Mouse (Mus musculus): ENCODE data around the gene Fau.

Gene Fau

DNA sequence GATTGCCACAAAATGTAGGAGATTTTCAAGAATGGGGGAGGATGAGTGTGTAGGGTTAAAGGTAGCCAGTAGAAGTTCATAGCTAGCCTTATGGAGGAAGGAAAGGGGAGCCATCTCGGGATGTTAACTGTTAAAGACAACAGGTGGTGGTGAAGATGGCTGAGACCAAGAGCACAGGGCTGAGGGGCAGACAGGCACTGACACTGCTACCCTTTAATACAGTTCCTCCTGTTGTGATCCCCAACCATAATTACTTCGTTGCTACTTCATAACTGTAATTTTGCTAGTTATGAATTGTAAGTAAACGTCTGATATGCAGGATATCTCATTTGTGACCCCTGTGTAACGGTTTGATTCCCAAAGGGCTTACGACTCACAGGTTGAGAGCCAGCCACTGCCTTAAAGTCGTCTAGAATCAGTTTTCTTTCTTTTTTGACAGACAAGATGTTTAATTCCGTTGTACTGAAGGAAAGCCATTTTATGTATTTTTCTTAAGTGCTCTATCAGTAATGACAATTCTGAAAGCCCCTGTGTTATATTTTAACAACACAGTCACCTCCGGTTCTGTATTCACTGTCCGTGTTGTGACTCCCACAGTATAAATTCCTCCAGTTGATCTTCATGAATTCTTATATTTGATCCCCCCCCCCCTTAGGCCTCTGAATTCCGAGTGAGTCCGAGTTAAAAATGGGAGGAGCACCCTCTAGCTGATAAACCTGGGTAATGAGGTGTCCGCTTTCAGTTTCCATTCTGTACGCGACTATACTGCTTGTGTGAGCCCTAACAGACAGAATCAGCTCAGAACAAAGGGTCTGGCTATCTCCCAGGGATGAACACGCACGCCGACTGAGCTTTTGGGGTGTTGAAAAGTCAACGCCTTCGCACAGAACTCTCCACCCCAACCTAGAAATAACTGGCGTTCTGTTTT lies 12.0 kb upstream of the Fau start:
- DNase-seq (ENCODE audit: inconsistent age in 2 of 2, low spot score in 1 of 2): peak in 1 of 2 experiments; percentile 54

DNA sequence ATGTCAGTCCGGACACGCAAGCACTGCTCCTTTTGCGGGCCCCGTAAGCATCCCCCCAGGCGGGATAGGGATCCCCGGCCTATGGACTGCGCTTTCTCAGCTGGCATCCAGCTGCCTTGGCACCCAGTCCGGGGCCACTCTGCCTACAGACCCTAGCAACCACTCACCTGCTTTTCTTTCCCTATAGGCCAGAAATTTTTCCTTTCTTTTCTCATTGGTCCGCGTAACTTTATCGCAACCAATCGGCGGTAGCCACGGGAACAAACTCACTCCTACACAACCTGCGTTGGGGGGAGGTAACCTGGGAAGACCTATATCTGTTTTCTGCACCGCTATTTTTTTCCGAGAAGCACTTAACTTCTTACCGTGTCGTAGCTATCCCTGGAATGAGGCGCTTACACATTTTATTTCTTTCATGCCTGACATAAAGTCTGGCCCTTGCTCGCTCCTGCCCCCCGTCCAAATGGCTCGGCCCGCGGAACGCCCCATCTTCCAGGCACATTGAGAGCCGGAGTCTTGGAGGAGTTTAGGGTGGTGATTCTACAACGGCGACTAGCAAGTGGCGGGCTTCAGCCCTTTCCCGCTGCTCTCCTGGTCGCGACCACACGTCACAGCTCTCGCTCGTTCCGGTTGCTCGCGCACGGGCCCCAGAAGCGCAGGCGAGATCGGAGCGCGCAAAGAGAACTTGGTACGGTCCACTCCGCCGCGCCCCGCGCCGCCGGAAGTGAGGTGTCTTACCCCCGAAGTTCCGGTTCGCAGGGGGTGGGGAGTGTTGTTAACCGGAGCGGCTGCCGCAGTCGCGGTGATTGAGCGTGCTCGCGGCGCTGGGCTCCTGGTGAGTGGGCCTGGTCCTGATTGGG lies 11.1 kb upstream of the Fau start, which contains the start of gene Syvn1:
Gene Syvn1, plus strand, starts transcription at position 283 of the 860 bp plus-strand sequence.
- DNase-seq (ENCODE audit: inconsistent age in 2 of 2, low spot score in 1 of 2): peak; percentile 93 to 97

DNA sequence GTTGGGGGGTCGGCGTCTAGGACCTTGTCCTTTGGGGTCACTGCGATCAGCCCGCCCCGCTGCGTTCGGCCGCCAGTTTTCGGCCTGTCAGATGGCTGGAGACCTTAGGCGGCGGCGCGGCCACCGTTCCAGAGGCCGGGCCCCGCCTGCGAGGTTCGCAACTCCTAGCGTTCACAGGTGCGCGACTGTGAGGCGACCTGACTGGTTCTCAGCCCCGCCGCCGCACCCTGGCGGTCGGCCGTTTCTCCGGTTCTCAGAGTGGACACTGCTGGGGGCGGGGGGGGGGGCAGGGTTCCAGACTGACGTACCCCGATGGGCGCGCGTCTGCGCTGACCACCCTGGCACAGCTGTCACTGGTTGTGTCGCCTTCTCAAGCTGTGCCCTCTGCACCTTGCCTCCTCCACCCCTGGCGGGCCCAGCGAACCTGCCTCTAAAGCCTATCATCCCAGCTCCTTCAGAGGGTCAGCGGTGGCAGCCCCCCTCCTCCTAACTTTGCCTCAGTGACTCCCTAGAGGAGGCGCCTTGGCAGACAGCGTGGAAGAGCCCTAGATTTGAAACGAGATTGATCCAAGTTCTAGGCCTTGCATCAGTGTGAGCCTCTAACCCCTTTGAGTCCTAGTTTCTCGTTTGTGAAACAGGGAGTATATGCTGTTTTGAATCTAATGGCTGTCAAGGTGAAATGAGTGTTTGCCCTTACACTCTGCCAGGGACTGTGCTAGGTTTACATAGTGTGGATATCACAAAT lies 10.3 kb upstream of the Fau start:
- DNase-seq (ENCODE audit: inconsistent age in 2 of 2, low spot score in 1 of 2): peak in 1 of 2 experiments; percentile 68

DNA sequence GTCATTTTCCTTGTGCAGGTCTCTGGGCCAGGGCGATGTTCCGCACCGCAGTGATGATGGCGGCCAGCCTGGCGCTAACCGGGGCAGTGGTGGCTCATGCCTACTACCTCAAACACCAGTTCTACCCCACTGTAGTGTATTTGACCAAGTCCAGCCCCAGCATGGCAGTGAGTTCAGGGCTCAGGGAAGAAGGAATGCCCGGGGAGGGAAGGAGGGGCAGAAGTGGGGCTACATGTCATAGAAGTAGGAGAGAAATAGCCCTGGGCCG lies 9.8 kb upstream of the Fau start:
- peak in 1 of 2 experiments; percentile 65 for DNase-seq (ENCODE audit: inconsistent age in 2 of 2, low spot score in 1 of 2)

DNA sequence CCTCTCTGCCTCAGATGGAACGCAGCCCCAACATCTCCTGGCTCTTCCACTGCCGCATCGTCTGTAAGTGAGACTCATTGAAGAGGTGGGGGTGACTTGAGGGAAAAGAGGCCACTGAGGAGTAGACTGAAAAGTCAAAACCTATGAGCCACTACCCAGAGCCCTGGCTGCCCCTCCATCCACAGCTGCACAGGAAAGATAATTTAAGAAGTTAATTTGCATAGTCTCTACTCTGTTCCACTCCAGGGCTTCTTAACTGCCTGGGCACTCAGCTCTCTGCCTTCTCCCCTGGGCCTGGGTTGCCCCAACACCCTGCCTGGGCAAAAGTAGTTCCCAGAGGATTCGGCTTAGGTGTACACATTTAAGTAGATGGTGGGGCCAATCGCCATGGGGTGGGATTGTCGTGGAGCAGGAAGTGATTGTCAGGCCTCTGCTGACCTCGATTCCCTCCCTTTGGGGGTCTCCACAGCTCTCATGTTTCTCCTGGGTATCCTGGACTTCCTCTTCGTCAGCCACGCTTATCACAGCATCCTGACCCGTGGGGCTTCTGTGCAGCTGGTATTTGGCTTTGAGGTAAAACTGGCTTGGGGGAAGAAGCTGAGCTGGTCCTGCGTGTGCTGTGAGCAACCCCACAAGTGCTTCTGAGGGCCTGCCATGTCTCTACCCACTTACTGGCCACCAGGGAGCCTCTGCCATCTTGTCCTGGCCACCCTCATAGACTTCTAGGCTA lies 8.8 kb upstream of the Fau start:
- DNase-seq (ENCODE audit: inconsistent age in 2 of 2, low spot score in 1 of 2): peak in 1 of 2 experiments; percentile 39

DNA sequence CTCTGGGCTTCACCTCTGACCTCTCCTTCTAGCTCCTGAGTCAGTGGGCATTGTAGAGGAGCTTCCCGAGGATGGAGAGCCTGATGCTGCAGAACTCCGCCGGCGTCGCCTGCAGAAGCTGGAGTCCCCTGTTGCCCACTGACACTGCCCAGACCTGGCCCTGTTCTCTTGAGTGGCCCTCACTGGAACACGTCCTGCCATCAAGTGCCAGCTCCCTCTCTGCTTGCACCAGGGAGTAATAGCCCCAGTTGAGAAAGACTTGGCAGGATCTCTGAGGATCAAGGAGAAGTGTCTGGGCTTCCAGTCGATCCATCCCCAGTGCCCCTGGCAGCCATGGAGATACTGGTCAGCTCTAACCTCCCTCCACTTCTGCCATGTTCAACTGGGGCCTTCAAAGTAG lies 5.1 kb upstream of the Fau start:
- DNase-seq (ENCODE audit: inconsistent age in 2 of 2, low spot score in 1 of 2): peak in 1 of 2 experiments; percentile 72

DNA sequence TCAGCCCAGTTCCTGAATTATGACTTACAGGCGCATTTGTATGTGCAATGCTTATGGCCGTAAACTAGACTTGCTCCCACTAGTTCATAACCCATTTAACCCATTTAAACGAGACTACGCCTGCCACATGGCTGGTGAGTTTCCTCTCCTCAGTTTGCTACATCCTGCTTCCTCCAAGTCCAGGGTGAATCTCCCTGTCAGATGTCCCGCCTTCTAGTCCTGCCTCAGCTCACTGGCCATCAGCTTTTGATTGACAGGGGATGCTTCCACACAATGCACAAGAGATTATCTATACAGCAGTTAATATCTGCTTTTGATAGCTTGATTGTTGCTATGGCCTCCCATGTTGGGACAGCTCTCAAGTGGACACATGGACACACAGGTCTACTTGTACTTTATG lies 3.3 kb upstream of the Fau start:
- DNase-seq (ENCODE audit: inconsistent age in 2 of 2, low spot score in 1 of 2): peak in 1 of 2 experiments; percentile 40

DNA sequence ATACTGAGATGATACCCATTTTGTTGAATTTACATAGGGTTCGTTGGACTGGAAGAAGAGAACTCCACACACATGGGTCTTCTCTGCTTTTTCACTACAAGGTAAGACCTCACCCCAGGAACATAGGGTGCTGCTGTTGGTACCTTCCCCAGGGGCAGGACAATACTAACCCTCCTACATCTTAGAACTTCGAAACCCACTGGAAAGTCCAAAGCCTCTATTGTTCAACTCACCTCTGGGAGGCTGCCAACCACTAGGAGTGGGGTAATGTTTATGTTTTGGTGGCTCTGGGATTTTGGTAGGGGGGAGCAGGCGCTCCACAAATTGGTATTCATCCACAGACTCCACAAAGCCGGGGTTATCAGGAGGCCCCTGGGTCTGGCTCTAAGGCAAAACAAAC lies 948 bp upstream of the Fau start:
- no peak for DNase-seq (ENCODE audit: inconsistent age in 2 of 2, low spot score in 1 of 2)

DNA sequence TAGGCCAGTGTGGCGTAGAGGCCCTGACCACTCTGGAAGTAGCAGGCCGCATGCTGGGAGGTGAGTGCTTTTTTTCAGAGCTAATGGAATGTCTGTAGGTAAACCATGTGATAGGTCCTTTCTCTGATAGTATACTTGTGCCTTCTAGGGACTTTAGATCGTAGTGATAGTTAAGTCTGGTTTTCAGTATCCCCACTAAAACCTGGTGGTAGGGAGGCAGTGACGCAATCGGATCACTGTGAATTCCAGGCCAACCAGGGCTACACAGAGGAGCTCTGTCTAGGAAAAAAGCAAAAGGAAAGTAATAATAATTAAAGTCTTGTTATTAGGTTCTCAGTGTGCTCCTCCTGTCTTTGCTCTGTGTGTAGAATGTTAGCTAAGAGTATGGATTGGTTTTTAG lies 869 bp downstream of the Fau start:
- DNase-seq (ENCODE audit: inconsistent age in 2 of 2, low spot score in 1 of 2): peak in 1 of 2 experiments; percentile 62

DNA sequence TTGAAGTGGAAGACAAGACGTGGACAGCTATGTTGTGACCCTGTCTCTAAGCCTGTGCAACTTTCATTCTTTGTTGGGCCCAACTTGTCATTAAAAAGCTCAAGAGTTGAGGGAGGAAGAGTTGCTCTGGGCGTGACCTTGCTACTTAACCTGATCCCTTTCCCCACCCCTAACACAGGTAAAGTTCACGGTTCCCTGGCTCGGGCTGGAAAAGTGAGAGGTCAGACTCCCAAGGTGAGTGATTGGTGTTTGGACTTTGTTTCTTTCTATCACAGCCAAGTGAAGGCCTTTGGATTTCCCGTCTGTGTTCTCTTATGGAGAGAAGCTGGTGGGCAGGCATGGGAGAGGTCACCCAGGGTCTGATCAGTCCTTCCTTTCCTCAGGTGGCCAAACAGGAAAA lies 1.3 kb downstream of the Fau start:
- no peak for DNase-seq (ENCODE audit: inconsistent age in 2 of 2, low spot score in 1 of 2)

DNA sequence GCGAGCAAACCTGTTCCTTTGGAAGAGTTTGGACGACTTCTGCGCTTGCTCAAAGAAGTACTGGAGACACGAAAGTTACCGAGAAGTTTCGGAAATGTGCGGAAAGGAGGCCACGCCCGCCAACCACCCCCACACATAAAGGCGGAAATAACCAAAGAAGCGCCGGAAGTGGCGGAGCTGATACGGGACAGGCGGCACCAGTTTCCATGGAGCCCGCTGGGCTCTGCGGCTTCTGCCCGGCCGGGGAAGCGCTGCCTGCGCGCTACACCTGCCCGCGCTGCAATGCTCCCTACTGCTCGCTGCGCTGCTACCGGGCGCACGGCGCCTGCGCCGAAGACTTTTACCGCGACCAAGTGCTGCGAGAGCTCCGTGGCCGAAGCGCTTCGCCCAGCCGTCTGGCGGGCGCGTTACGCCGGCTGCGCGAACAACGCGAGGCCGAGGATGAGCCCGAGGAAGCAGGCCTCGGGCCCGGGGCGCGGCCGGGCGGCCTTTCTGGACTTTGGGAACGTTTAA lies 3.4 kb downstream of the Fau start, which contains the start of gene Znhit2:
Gene Znhit2, plus strand, starts transcription at position 172 of the 513 bp plus-strand sequence.
- peak; percentile 96 to 98 for DNase-seq (ENCODE audit: inconsistent age in 2 of 2, low spot score in 1 of 2)

DNA sequence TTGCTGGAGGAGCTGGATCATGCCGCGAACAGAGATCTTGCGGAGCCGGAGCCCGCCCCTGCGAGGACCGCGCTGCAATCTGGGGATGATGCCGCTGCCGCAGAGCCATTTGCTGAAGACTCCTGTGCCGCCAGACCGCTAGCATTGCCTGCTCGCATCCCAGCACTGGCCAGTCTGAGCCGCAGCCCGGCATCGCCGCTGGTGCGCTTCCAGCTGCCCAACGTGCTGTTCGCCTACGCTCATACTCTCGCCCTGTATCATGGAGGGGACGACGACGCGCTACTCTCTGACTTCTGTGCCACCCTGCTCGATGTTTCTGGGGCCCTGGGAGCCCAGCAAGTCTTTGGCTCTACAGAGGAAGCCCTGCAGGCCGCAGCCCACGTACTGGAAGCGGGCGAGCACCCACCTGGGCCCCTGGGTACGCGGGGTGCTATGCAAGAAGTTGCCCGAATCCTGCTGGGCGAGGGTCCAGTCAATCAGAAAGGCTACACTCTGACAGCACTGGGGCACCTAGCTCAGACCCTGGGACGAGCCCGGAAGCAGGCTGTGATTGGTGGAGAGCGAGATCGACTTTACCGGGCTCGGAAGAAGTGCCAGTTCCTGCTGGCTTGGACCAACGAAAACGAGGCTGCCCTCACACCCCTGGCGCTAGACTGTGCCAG lies 4.1 kb downstream of the Fau start:
- DNase-seq (ENCODE audit: inconsistent age in 2 of 2, low spot score in 1 of 2): peak in 1 of 2 experiments; percentile 80

DNA sequence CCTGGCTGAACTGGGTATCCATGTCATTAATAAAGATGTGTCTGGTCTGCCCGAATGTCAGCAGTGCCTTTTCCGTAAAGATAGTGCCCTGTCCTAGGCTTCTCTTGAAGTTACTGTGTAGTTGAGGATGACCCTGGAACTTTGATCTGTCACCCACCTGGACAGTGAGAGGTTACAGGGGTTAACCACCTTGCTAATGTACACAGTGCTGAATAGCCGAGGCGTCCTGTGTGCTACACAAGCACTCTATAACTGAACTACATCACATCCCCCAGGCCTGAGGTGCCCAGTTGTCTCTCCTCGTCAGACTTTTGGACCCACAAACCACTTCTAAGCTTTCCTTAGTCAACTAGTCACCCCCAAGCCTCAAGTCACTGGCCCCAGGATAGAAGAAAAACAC lies 4.8 kb downstream of the Fau start:
- DNase-seq (ENCODE audit: inconsistent age in 2 of 2, low spot score in 1 of 2): no peak

DNA sequence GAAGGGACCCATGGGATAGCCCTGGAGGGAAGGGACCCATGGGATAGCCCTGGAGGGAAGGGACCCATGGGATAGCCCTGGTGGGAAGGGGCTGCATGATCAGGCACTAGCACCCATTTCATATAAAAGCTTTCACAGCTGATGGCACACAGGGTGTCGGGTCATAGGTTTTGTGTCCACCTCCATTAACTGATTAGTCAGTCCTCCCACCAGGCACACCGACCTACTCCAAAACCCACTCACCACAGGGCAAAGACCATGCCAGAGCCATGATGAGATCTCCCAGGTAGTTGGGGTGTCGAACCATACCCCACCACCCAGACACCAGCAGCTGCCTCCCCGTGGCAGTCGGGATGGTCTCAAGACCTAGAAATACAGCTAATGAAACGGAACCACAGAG lies 5.4 kb downstream of the Fau start:
- no peak for DNase-seq (ENCODE audit: inconsistent age in 2 of 2, low spot score in 1 of 2)

DNA sequence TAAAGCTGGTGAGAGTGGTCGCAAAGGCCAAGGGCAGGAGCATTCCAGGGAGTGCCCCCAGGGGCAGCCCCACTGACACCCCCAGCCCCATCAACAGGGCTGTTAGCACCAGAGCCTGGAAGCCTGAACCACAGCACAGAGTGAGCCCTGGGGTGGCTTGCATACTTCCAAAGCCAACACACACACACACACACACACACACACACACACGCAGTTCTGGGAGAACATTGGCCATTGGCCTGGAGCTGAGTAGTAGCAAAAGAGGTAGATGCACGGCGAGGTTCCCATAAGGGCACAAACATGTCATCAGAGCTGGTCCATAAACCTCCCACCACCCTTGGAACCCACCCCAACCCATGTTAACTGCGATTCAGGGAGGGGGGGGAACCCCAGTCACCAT lies 8.9 kb downstream of the Fau start:
- DNase-seq (ENCODE audit: inconsistent age in 2 of 2, low spot score in 1 of 2): no peak

DNA sequence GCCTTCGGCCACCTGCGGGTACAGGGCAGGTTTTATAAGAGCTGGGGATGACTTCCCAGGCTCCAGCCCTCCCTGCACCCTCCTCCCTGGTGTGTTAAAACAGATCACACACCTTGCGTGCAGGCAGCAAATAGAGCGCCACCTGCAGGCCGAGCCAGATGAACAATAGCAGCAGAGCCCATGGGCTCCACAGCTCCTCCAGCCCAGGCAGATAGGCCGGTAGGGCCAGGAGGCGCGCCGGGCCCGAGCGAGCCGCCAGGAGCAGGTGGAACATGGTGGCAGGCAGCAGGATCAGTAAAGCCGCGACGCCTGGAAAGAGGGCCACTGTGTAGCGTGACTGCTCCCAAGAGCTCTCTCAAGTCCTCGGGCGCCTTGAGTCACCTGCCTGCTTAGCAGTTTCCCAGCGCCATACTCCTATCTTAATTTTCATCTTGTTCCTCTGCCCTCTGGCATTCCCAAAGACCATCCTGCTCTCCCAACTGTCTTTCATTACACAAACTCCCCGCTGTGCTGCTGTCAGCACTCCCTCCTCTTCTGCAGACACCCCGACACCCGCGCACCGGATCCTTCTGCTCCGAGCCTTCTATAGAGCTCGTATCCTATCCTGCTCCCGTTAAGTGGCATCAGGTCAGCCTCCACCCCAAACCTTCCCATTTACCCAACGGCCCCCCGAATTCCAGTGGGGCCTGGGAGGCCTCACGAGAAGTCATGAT lies 9.5 kb downstream of the Fau start:
- peak; percentile 85 to 93 for DNase-seq (ENCODE audit: inconsistent age in 2 of 2, low spot score in 1 of 2)

DNA sequence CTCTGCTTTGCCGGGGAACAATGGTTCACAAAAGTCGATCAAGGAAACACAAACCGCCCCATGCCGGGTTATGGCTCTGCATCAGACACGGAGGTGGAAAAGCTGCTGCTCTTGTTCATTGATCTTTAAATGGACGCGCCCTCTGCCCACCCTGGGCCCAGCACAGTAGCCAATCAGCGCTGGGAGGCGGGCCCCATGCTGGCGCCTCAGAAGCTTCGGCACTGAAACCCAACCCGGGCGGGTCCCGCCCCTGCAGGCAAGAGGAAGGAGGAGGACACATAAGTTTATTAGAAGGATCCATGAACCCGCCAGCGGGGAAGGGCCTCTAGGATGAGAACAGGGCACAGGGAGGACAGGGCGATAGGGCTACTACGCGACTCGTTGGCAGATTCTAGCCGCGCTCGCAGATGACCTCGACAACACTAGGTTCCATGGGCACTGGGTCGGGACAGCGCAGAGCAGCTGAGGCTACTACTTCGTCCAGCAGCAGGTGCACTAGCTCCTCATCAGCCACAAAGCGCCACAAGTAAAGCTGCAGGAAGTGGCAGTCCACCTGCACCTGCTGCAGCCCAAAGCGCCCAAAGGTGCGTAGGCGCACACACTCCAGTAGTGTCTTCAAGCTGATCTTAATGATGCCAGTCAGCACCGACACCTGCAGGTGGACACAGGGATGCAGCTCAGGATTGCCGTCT lies 10.2 kb downstream of the Fau start, which contains the start of gene Tm7sf2:
Gene Tm7sf2, minus strand, starts transcription at position 650 of the 692 bp plus-strand sequence.
- DNase-seq (ENCODE audit: inconsistent age in 2 of 2, low spot score in 1 of 2): peak; percentile 96 to 97

DNA sequence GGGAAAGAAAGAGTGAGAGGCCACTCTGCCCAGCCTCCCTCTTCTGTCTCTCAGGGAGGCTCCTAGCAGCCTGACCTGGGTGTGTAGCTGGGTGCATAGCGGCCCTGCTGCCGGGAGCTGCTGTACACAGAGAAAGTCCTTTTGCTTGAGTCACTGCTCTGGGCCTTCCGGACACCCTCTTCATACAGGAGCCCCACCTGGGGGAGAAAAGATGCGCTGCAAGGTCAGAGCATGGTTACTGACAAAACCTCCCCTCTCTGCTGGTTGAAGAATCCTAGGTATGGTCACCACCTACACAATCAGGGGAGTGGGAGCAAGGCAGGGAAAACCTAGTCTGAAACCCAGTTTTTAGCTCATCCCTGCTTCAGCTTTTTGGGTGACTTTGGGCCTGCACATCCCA lies 11.3 kb downstream of the Fau start:
- no peak for DNase-seq (ENCODE audit: inconsistent age in 2 of 2, low spot score in 1 of 2)
